Mouse (Mus musculus) gonadal fat pad, adult 2 months (tissue): Measurements from ENCODE around the gene Lingo1. TPM values are rescaled to one million over a fixed set of nuclear protein-coding genes. Genes with fewer than 3 reads are reported as not detected.

Experiments used
- DNase-seq: peaks from one replicate; pipeline ENCODE4 v3.0.0-alpha.2; 2012; ENCODE audit warnings: low read depth
- polyA plus RNA-seq: library from polyadenylated mRNA; depleted of rRNA; stranded (reverse); fragments of >200 nt; gene quantifications from 2 replicates; pipeline ENCODE4 v1.2.3, GENCODE M21; 2012; rRNA removed

The Lingo1 gene
- polyA plus RNA-seq, 1 experiment = 153 TPM

DNA sequence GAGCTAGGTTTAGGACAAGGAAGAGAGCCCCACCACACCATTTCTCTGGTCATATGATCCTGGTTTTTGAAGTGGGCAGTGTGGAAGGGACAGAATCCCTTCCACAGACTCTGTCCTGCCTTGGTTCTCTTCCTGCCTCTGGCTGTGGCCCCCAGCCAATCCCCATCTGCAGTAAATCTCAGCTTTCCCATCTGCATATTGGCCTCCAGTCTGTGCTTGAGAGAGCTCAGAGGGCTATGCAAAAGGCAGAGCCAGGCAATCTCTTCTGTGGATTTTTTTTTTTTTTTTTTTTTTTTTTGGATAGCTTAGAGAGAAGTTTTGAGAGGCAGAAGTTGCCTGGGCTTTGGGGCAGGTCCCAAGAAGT is 190.8 kb downstream of the Lingo1 start:
- no peak for DNase-seq

DNA sequence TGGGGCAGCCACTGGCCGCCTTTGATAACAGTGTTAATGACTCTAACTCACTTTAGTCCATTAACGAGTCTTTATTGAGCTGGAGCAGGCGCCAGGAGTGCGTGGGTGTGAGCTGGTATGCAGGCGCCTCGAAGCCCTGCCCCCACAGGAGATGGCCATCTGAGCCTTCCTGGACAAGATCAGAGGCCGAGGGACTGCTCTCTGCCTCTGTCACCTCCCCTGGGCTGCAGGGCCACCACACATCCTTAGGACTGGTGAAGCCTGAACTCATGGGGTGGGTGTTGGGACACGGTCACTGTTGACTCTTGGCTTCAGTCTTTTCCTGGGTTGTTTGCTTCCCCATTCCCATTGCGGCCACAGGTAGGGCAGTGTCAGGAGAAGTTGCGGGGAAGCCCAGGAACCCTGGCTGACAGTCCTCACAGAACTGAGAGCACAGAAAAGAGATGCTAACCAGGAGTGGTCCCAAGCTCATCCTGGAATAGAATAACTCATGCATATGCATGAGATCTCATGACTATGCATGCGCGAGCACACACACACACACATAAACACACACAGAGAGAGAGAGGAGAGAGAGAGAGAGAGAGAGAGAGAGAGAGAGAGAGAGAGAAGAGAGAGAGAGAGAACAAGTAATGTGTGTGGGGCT is 191.3 kb downstream of the Lingo1 start:
- DNase-seq = no peak

DNA sequence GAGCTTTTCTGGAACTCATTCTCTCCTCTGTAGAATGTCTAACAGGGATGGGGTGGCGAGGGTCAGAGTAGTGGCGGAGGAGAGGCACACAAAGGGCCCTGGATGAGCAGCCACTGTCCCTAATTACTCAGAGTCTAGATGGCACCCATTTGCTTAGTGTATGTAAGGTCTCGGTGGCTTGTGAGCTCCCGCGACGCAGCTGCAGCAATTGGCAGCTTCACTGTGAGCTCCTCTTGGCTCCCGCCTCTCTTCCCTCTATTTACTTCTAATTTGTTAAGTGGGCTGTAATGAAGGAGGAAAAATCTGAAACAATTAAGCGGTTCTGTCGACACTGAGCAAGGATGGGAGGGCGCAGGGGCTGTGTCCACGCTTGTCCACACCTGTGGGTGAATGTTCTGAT is 195.6 kb downstream of the Lingo1 start:
- DNase-seq = no peak

DNA sequence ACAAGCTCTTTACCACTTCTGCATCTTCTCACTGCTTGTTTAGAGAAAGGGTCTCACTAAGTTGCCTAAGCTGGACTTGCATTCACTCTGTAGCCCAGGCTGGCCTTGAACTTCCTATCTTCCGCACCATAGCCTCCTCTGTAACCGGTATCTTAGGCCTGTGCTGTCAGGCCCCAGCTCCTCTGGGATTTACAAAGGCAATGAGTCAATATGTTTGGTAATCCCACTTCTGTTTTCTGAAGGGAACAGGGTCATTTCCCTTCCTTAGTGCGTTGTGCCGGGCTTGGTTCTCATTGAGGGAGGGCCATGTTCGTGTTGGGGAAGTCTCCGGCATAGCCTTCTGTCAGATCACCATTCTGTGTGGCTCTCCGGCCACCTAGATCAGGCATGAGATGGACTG is 203.6 kb downstream of the Lingo1 start:
- DNase-seq = no peak

DNA sequence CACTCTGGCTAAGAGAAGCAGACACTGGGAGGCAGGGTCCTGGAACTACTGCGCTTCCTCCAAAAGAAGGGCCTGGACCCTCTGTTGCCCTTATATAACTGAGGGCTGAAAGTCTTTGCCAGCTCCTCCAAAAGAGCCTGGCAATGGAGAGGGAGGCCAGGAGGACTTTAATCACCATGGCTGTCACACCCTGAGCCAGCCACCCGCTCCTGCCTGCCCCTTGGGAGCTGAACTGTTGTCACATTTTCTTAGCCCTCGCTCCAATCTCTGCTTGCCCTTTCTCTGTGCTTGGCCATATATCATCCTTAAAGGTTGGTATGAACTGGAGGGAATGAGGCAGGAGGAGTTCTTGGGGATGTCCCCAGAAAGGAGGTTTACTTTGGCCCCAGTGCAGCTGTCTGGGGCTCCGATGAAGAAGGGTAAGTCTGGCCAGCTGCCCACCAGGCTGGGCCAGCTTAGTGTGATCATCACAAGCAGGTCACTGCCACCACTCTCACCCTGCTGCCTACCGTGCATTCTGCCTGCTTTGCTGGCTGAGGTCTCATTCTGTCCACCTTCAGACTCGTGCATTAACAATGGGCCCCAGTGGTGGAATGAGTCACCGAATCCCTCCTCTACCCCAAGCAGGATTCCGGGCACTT is 204.9 kb downstream of the Lingo1 start:
- no peak for DNase-seq

GRCm38 (mm10) chr9:56589762-56590161 is 206.5 kb downstream of the Lingo1 start:
- DNase-seq = no peak

DNA sequence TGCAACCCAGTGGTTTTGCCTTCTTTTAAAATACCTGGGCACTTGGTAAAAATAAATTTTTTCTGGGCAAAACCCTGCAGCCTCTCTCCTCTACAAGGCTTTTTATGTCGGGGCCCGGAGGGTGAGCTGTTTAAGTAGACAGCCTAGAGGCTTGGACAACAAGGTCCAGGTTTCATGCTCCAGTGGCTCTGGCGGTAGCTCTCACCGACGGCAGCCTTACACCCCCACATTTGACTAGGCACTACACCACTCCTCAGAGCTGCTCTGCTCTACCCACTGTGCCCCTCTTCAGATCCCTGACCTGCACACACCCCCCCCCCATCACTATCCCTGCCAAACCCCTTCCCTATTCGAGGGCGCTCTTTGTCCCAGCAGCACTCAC is 212.2 kb downstream of the Lingo1 start:
- DNase-seq = no peak

- no peak for DNase-seq
Measured at GRCm38 (mm10) chr9:56583139-56584042, 212.9 kb downstream of the Lingo1 start.

GRCm38 (mm10) chr9:56582628-56583027 is 213.6 kb downstream of the Lingo1 start:
- no peak for DNase-seq

GRCm38 (mm10) chr9:56581700-56582099 is 214.6 kb downstream of the Lingo1 start:
- DNase-seq = no peak

GRCm38 (mm10) chr9:56581016-56581415 is 215.3 kb downstream of the Lingo1 start:
- DNase-seq = no peak

GRCm38 (mm10) chr9:56580101-56580500 is 216.2 kb downstream of the Lingo1 start:
- no peak for DNase-seq

DNA sequence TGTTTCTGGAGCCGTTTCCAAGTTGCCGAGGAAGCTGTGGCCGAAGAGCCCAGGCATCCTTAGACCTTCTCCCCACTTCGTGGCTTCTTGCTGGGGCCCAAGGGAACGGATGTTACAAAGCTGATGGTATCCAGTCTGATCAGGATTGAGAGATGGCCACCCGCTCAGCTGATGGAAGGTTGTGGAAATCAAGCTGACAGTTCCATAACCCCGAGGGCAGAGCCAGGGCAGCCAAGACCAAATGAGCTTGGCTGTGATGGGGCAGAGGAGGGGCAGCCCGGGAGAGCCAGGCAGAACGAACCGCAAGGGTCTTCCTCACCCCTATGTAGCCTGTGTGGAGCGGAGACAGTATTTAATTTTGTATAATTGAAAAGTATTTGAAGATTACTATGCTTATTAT is 218.9 kb downstream of the Lingo1 start:
- DNase-seq = no peak

GRCm38 (mm10) chr9:56572534-56573479 is 223.5 kb downstream of the Lingo1 start:
- DNase-seq = no peak

Other genes with a start within 250 kb of the Lingo1 start
- 10.4 and 22.7 TPM in 2 replicates for gene Odf3l1, start 68.2 kb upstream of the Lingo1 start, polyA plus RNA-seq
- 19.1 and 21.0 TPM in 2 replicates for gene Cspg4, start 68.6 kb upstream of the Lingo1 start, polyA plus RNA-seq
- gene Snx33, start 131.9 kb upstream of the Lingo1 start, polyA plus RNA-seq = 14.4 and 17.4 TPM in 2 replicates
- gene Imp3, start 141.0 kb upstream of the Lingo1 start, polyA plus RNA-seq = 160 and 184 TPM in 2 replicates
- gene Snupn, start 154.4 kb upstream of the Lingo1 start, polyA plus RNA-seq = 5.3 and 8.5 TPM in 2 replicates
- 29.9 and 33.6 TPM in 2 replicates for gene Ptpn9, start 198.5 kb upstream of the Lingo1 start, polyA plus RNA-seq